Mouse (Mus musculus): ENCODE measurements around the gene Dnajb1. TPM values are rescaled to one million over a fixed set of nuclear protein-coding genes. Genes with fewer than 3 reads are reported as not detected.

The Dnajb1 gene
- 15.4 TPM for polyA plus RNA-seq (2014; fragmentation: Illumina TruSeq; extraction: RNeasy Lipid Tissue Mini Kit (QIAGEN cat#74804); ENCODE audit: low read depth, low replicate concordance)

GRCm38 (mm10) chr8:83607661-83608397 is at the start of gene Dnajb1, which contains the start of gene Tecr:
TSS of gene Dnajb1 (plus strand) at chr8:83608193.
TSS of gene Tecr (minus strand) at chr8:83607971.

GRCm38 (mm10) chr8:83566469-83567395 is 41.3 kb upstream of the Dnajb1 start, which contains the start of gene Ndufb7:
TSS of gene Ndufb7 (plus strand) at chr8:83566671.

GRCm38 (mm10) chr8:83652030-83652743 is 44.2 kb downstream of the Dnajb1 start, which contains the start of gene Gipc1:
TSS of gene Gipc1 (plus strand) at chr8:83652677.

Other genes starting within 250 kb of the Dnajb1 start
- 0.20 TPM for gene Clgn, start 218.3 kb upstream of the Dnajb1 start, polyA plus RNA-seq (2014; fragmentation: Illumina TruSeq; extraction: RNeasy Lipid Tissue Mini Kit (QIAGEN cat#74804); ENCODE audit: low read depth, low replicate concordance)
- gene Scoc, start 149.8 kb upstream of the Dnajb1 start, polyA plus RNA-seq (2014; fragmentation: Illumina TruSeq; extraction: RNeasy Lipid Tissue Mini Kit (QIAGEN cat#74804); ENCODE audit: low read depth, low replicate concordance): 393 TPM
- gene Olfr370, start 72.4 kb upstream of the Dnajb1 start, polyA plus RNA-seq (2014; fragmentation: Illumina TruSeq; extraction: RNeasy Lipid Tissue Mini Kit (QIAGEN cat#74804); ENCODE audit: low read depth, low replicate concordance): not detected
- gene Ndufb7, start 41.5 kb upstream of the Dnajb1 start, polyA plus RNA-seq (2014; fragmentation: Illumina TruSeq; extraction: RNeasy Lipid Tissue Mini Kit (QIAGEN cat#74804); ENCODE audit: low read depth, low replicate concordance): 1.1 TPM
- gene Tecr, start 222 bp upstream of the Dnajb1 start, polyA plus RNA-seq (2014; fragmentation: Illumina TruSeq; extraction: RNeasy Lipid Tissue Mini Kit (QIAGEN cat#74804); ENCODE audit: low read depth, low replicate concordance): 31.4 TPM
- gene Gipc1, start 44.5 kb downstream of the Dnajb1 start, polyA plus RNA-seq (2014; fragmentation: Illumina TruSeq; extraction: RNeasy Lipid Tissue Mini Kit (QIAGEN cat#74804); ENCODE audit: low read depth, low replicate concordance): 0.49 TPM
- gene Ptger1, start 58.5 kb downstream of the Dnajb1 start, polyA plus RNA-seq (2014; fragmentation: Illumina TruSeq; extraction: RNeasy Lipid Tissue Mini Kit (QIAGEN cat#74804); ENCODE audit: low read depth, low replicate concordance): 2.7 TPM
- gene Pkn1, start 91.0 kb downstream of the Dnajb1 start, polyA plus RNA-seq (2014; fragmentation: Illumina TruSeq; extraction: RNeasy Lipid Tissue Mini Kit (QIAGEN cat#74804); ENCODE audit: low read depth, low replicate concordance): 5.9 TPM
- gene Ddx39, start 107.0 kb downstream of the Dnajb1 start, polyA plus RNA-seq (2014; fragmentation: Illumina TruSeq; extraction: RNeasy Lipid Tissue Mini Kit (QIAGEN cat#74804); ENCODE audit: low read depth, low replicate concordance): 5.4 TPM
- gene Adgre5, start 133.1 kb downstream of the Dnajb1 start, polyA plus RNA-seq (2014; fragmentation: Illumina TruSeq; extraction: RNeasy Lipid Tissue Mini Kit (QIAGEN cat#74804); ENCODE audit: low read depth, low replicate concordance): 4.5 TPM